Mouse (Mus musculus): ENCODE measurements around the gene Rtp2. TPM values are rescaled to one million over a fixed set of nuclear protein-coding genes. Genes with fewer than 3 reads are reported as not detected.

Gene Rtp2
- total RNA-seq, 2 experiments from 2014 or later = not detected

- DNase-seq (ENCODE audit: low spot score) = no peak
Observed at GRCm38 (mm10) chr16:23890636-23891035, 41.6 kb downstream of the Rtp2 start, which contains the start of gene Sst. Gene Sst (minus strand): TSS chr16:23890958.

- DNase-seq (ENCODE audit: low spot score) = no peak
Observed at GRCm38 (mm10) chr16:23890151-23890550, 42.0 kb downstream of the Rtp2 start.

GRCm38 (mm10) chr16:23887910-23888579 is 44.1 kb downstream of the Rtp2 start:
- no peak for DNase-seq (ENCODE audit: low spot score)

GRCm38 (mm10) chr16:23885098-23885497 is 47.1 kb downstream of the Rtp2 start:
- DNase-seq (ENCODE audit: low spot score) = no peak

Other genes with a start within 250 kb of the Rtp2 start
- gene Sst, start 41.4 kb downstream of the Rtp2 start, total RNA-seq (2021) = not detected
- not detected for gene Gm37419, start 56.1 kb upstream of the Rtp2 start, total RNA-seq (2021)
- gene Bcl6, start 56.5 kb upstream of the Rtp2 start, total RNA-seq (2021) = 10 to 100 TPM; 50.6 to 61.2 TPM

Data from gastrocnemius, adult 18-20 months (tissue).